Mouse (Mus musculus) retina, postnatal 1 day (tissue): ENCODE data around the gene Tmem236.

Source experiments
- DNase-seq: peaks from one replicate; pipeline ENCODE4 v3.0.0-alpha.2; 2012

The Tmem236 gene

GRCm38 (mm10) chr2:14174334-14174733 is at the start of gene Tmem236:
Tmem236 (plus strand) TSS chr2:14174523.
- no peak for DNase-seq

DNA sequence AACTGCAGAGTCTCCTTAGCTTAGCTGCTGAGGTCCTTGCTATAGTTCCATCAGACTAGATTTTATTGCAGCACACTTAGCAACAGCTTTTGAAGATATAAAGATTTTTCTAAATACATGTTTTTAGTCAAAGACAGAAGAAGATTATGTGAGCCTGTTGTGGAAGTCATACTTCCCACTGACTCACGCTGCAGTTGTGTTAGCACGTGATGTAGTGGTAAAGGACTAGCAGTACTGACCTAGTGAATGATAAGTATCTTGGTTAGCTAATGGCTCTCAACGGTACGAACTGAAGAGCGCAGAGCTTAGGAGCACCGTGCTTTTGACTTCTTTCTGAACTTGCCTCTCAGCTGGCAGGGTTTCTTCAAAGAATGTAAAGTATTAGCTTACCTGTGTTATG is 47.9 kb upstream of the Tmem236 start:
- DNase-seq, result no peak

- DNase-seq, result peak; percentile 49
Measured at GRCm38 (mm10) chr2:14127629-14128028, 46.7 kb upstream of the Tmem236 start.

GRCm38 (mm10) chr2:14130641-14131339 is 43.5 kb upstream of the Tmem236 start:
- no peak for DNase-seq

GRCm38 (mm10) chr2:14132468-14133326 is 41.6 kb upstream of the Tmem236 start:
- no peak for DNase-seq

DNA sequence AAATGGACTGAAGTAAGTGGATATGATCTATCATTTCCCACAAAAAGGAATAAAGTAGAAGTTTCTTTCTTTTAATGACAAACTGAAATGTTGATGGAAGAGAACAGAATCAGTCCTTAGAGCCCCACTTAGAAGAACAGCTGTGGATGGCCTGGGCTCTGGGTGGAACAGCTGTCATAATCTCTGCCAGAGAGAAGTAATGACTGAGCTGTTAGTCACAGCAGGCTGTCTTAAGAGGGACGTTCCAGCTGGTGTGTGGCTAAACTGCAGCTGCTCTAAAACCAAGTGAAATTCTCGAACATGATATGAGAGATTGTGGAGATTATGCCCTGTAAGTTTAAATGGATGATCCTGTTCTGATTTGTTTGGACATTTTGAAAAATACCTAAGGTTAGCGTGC is 37.4 kb upstream of the Tmem236 start:
- DNase-seq, result peak; percentile 41

- no peak for DNase-seq
Measured at GRCm38 (mm10) chr2:14139590-14139989, 34.7 kb upstream of the Tmem236 start.

GRCm38 (mm10) chr2:14140044-14140443 is 34.3 kb upstream of the Tmem236 start:
- DNase-seq, result no peak

DNA sequence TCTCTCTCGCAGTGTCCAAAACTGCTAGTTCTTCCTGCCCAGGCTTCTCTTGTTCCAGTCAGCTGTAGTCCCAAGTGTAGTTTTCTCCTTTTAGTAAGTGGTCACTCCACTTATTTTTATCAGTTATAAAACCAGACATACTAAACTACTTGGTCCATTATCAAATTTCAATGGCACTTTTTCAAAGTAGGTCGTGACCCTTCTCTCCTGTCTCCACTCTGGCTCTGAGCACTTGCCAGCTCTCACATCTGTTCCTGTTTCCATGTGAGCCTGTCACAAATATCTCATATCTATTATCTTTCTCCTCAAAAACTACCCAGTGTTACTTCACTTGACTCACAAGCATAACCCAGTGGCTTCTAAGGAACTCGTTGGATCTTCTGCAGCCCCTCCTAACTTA is 29.0 kb upstream of the Tmem236 start:
- DNase-seq, result no peak

GRCm38 (mm10) chr2:14146913-14147312 is 27.4 kb upstream of the Tmem236 start:
- peak; percentile 7 for DNase-seq

DNA sequence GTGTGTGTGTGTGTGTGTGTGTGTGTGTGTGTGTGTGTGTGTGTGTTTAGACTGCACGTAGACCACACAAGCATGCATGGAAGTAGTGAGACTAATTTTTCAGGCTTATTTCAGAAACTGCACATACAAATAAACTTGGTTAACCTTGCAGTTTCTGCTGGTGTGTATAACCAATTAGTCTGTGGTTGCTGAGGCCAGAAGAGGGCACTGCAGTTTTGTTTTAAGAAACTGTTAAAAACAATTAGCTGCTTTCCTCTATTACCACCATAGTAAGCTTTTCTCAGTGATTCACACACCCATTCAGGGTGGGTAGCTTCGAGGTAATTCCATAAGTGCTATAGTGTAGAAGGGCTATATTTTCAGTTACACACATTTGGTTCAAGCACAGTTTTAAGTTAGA is 23.5 kb upstream of the Tmem236 start:
- no peak for DNase-seq

- no peak for DNase-seq
Measured at GRCm38 (mm10) chr2:14151854-14152253, 22.5 kb upstream of the Tmem236 start.

GRCm38 (mm10) chr2:14159047-14159446 is 15.3 kb upstream of the Tmem236 start:
- DNase-seq, result no peak

GRCm38 (mm10) chr2:14159756-14160155 is 14.6 kb upstream of the Tmem236 start:
- no peak for DNase-seq

GRCm38 (mm10) chr2:14164459-14165030 is 9.8 kb upstream of the Tmem236 start:
- no peak for DNase-seq

GRCm38 (mm10) chr2:14165066-14165465 is 9.3 kb upstream of the Tmem236 start:
- no peak for DNase-seq

DNA sequence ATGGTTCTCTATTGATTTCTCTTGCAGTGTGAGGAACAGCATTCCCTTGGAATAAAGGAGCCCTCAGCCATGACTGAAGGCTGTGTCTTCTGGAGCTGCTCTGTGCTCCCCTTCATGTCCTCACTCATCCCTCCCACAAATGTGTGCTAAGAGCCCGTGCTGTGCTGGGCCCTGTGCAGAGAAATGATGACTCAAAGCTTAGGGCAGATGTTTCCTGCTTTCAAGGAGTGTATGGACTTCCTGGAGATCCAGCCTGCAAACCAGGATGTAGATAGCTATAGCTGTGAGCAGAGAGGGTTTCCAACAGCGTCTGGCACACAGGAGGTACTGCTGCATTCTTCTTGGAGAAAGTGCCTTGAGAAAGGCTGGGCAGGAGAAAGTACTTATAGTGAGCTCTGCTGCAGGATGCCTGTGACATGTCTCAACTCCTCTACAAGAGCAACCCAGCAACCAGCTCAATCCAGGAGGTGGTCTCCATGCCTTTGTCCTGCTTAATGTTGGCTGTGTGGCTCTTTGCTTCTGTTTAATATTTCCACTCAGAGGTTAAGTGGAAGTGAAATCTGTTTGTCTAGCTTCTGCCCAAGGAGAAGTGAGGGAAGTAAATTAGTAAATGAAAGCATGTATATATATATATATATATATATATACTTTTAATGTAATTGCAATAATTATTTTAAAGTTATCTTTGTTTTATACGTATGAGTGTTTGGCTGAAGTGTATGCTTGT is 8.5 kb upstream of the Tmem236 start:
- no peak for DNase-seq

- DNase-seq, result no peak
Measured at GRCm38 (mm10) chr2:14167721-14168120, 6.6 kb upstream of the Tmem236 start.

DNA sequence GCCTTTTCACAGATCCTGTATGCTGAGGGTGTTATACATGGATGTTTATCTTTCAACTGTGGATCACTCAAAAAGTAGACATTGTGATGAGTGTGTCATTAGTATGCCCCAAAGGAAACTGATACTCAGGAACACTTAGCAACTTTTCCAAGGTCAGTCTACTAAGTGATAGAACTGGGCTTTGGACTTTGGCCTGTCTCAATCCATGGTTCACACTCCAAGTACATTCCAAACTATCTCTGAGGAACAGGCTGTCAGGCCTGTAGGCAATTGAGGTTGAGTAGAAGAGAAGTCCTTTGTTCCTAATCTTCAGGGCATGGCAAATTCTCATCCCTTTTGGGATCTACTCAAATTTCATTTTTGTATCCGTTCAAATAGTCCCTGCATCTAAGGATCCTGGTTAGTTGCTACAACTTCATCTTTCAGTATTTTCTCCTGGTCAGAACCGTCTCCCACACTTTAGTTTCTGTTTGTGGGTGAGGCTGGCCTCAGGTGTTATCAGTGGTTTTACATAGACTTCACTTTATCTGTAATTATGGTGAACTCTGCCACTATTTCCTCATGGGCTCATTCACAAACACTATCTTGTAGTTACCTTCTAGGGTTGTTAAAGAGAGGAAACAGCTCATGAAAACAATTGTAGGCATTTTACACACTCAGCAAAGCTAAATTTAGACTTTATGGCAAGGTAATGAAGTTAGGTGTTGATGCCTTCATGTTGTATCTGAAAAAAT is 2.3 kb downstream of the Tmem236 start:
- no peak for DNase-seq

- DNase-seq, result no peak
Measured at GRCm38 (mm10) chr2:14184375-14184774, 10.1 kb downstream of the Tmem236 start.

GRCm38 (mm10) chr2:14190684-14191083 is 16.4 kb downstream of the Tmem236 start:
- no peak for DNase-seq

DNA sequence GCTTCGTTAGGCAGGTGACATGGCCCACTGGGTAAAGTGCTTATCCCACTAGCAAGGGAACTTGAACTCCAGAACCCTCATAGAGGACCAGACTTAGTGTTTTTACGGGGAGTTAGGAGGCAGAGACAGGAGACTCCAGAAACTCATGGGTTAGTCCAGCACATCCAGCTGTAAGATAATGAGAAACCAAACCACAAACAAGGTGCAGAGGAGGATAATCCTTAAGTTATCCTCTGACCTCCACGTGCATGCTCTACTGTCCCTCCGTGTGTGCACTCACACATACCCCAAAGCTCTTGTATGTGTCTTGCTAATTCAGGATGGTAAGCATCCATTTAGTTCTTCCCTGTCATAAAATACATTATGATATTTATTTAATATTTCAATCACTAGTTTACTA is 17.3 kb downstream of the Tmem236 start:
- DNase-seq, result no peak

DNA sequence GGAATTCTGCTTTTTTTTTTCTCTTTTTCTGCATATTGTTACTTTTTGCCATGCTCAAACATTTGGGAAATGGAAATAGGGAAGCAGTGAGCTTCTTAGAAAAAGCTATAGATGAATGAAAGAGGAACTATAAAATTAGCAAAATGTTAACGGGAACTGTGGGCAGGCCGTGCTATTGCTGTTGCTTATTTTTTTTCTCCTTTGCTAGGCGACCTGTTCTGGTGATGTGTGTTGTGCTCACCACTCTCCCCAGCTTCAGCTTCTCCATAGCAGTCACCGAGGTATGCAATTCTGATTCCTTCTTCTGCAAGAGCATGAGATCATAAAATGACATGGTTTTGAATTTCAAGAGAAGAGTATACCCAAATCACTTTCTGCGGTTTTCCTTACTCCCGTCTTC is 17.7 kb downstream of the Tmem236 start:
- DNase-seq, result no peak
